Mouse (Mus musculus) adipocyte (in vitro differentiated cells): Measurements from ENCODE around the gene Dsp.

Source experiments
- DNase-seq: peaks from one replicate; pipeline ENCODE4 v3.0.0-alpha.2; 2016; ENCODE audit warnings: low spot score

Dsp gene

GRCm38 (mm10) chr13:38151069-38151588 lies at the start of gene Dsp:
Gene Dsp, plus strand, starts transcription at chr13:38151294.
- DNase-seq = no peak

GRCm38 (mm10) chr13:38103406-38103805 lies 47.7 kb upstream of the Dsp start:
- DNase-seq = no peak

- DNase-seq = no peak
Measured at GRCm38 (mm10) chr13:38104501-38104900, 46.6 kb upstream of the Dsp start.

- no peak for DNase-seq
Measured at GRCm38 (mm10) chr13:38109081-38109480, 42.0 kb upstream of the Dsp start.

- DNase-seq = peak; percentile 42
Measured at GRCm38 (mm10) chr13:38122321-38122720, 28.8 kb upstream of the Dsp start.

- DNase-seq = peak; percentile 58
Measured at GRCm38 (mm10) chr13:38123666-38124065, 27.4 kb upstream of the Dsp start.

- no peak for DNase-seq
Measured at GRCm38 (mm10) chr13:38127683-38128082, 23.4 kb upstream of the Dsp start.

GRCm38 (mm10) chr13:38128246-38128645 lies 22.8 kb upstream of the Dsp start:
- no peak for DNase-seq

- DNase-seq = no peak
Measured at GRCm38 (mm10) chr13:38129492-38129891, 21.6 kb upstream of the Dsp start.

- no peak for DNase-seq
Measured at GRCm38 (mm10) chr13:38130116-38130515, 21.0 kb upstream of the Dsp start.

GRCm38 (mm10) chr13:38133016-38133528 lies 18.0 kb upstream of the Dsp start:
- no peak for DNase-seq

- no peak for DNase-seq
Measured at GRCm38 (mm10) chr13:38140521-38140920, 10.6 kb upstream of the Dsp start.

- no peak for DNase-seq
Measured at GRCm38 (mm10) chr13:38144962-38145713, 6.0 kb upstream of the Dsp start.

GRCm38 (mm10) chr13:38148348-38148747 lies 2.7 kb upstream of the Dsp start:
- no peak for DNase-seq

- DNase-seq = no peak
Measured at GRCm38 (mm10) chr13:38151671-38152428, 756 bp downstream of the Dsp start.

GRCm38 (mm10) chr13:38152429-38153035 lies 1.4 kb downstream of the Dsp start:
- no peak for DNase-seq

GRCm38 (mm10) chr13:38155523-38155922 lies 4.4 kb downstream of the Dsp start:
- DNase-seq = no peak

GRCm38 (mm10) chr13:38157635-38158034 lies 6.5 kb downstream of the Dsp start:
- DNase-seq = no peak

- DNase-seq = no peak
Measured at GRCm38 (mm10) chr13:38162002-38162401, 10.9 kb downstream of the Dsp start.

- peak; percentile 18 for DNase-seq
Measured at GRCm38 (mm10) chr13:38162668-38163067, 11.6 kb downstream of the Dsp start.

GRCm38 (mm10) chr13:38164932-38165331 lies 13.8 kb downstream of the Dsp start:
- DNase-seq = peak; percentile 48

- no peak for DNase-seq
Measured at GRCm38 (mm10) chr13:38167056-38167455, 16.0 kb downstream of the Dsp start.
